Mouse (Mus musculus): ENCODE results near the gene Ccdc12.

Ccdc12 gene

GRCm38 (mm10) chr9:110736362-110736761 lies 80.1 kb downstream of the Ccdc12 start:
- in situ Hi-C loops (cut with MboI, MseI), result no loop called here

DNA sequence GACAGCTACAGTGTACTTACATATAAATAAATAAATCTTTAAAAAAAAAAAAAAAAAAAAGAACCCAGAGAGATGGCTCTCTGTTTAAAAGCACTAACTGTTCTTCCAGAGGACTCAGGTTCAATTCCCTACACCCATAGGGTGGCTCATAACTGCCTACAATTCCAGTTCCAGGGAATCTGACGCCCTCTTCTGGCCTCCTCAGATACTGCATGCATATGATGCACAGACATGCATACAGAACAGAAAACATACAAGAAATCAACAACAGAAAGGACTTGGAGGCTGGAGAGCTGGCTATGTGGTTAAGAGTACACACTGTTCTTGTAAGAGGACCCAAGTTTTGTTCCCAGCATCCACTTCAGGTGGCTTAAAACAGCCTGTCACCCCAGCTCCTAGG lies 81.8 kb downstream of the Ccdc12 start:
- in situ Hi-C loops (cut with MboI, MseI), result no loop called here

DNA sequence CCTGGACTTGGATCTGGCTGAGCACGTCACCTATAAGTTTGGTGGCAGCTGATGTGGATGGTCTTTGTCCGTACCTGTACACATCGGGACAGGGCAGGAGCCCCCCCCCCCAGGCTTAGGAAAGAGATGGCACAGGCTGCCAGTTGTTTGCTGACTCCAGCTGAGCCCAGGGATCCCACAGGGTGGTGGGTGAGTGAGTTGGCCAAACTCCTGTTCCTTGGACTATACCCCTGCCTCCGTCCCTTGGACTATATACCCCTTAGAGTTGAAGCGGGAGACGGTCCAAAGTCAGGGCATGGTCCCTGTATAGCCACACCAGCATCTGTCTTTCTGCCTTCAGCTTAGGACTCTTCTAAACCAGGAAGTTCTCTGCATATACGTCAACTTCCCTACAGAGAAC lies 83.7 kb downstream of the Ccdc12 start:
- in situ Hi-C loops (cut with MboI, MseI), result no loop called here

DNA sequence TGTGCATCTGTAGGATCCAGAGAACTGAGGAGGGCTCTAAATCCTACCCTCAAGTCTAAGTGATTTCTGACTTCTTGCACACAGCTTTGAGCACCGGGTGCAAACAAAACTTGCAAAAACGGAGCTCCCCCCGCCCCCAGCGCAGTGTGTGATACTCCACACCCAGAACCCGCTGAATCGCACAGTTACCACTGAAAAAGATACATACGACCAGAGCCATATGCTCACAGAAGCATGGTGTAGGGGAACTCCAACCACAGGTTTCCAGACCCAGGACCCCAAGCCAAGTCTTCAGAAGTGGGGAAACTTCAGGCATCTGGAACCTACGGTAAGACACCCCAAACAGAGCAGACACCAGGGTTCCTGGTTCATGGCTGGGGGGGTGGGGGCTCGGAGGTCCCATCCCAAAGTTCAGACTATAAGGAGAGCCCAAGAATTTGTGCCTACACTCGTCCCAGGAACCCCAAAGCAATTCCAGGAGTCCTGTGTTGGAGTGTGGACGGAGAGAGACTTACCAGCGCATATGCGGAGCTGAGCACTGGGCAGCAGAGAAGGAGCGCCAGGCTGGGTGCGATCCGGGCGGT lies 85.5 kb downstream of the Ccdc12 start, which contains the start of gene Myl3:
TSS of gene Myl3 (plus strand) at position 151 of the 584 bp plus-strand sequence.
- in situ Hi-C loops (cut with MboI, MseI), result no loop called here

DNA sequence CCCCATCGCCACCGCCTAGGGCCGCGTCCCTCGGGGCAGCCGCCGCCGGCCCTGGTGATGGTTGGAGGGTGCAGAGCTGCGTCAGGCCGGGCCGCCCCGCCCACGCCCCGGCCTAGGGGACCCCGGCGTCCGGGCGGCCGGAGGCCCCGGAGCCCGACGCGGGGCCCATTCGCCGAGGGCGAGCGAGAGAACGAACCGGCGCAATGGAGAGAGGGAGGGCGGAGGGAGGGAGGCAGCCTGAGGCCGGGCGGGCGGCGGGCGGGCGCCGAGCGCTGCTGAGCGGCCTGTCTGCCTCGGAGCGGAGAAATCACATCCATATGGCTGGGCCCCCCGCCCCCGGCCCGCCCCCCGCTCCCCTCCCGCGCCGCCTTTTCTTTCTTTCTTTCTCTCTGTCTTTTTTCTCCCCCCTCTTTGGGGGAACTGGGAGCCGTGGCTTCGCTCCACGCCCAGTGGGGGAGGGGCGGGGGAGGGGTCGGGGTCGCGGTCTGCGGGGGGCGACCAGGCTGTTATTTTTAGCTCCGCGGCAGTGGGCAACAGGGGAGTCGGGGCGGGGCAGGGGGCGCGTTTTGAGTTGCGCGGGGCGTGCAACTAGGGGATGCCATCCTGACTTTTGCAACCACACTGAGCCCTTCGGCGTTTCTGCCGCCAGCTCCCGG lies 86.1 kb downstream of the Ccdc12 start:
- in situ Hi-C loops (cut with MboI, MseI), result no loop called here

- in situ Hi-C loops (cut with MboI, MseI), result no loop called here
Observed at GRCm38 (mm10) chr9:110742951-110743455, 86.7 kb downstream of the Ccdc12 start.

- in situ Hi-C loops (cut with MboI, MseI), result no loop called here
Observed at GRCm38 (mm10) chr9:110743456-110744323, 87.4 kb downstream of the Ccdc12 start.

GRCm38 (mm10) chr9:110745752-110746151 lies 89.4 kb downstream of the Ccdc12 start:
- in situ Hi-C loops (cut with MboI, MseI), result no loop called here

- in situ Hi-C loops (cut with MboI, MseI), result no loop called here
Observed at GRCm38 (mm10) chr9:110746238-110746637, 89.9 kb downstream of the Ccdc12 start.

DNA sequence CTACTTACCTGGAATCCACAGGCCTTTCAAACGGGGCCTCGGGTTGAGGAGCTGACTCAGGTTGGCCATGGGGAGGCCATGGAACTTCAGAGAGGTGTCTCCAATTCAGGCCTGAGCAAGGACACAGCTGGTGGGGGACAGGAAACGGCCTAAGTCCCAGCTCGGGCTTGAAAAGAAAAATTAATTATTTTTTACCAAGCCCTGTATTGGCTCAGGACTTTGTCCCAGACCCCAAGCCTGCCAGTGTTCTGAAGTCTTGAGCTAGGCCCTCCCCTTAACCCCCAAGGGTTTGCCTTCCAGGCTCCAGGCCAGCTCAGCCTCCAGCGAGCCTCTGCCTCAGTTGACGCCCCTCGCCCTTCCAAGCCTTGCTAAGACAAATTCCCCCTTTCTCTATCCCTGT lies 90.7 kb downstream of the Ccdc12 start, which contains the start of gene Pth1r:
TSS of gene Pth1r (minus strand) at position 185 of the 400 bp plus-strand sequence.
- in situ Hi-C loops (cut with MboI, MseI), result no loop called here

DNA sequence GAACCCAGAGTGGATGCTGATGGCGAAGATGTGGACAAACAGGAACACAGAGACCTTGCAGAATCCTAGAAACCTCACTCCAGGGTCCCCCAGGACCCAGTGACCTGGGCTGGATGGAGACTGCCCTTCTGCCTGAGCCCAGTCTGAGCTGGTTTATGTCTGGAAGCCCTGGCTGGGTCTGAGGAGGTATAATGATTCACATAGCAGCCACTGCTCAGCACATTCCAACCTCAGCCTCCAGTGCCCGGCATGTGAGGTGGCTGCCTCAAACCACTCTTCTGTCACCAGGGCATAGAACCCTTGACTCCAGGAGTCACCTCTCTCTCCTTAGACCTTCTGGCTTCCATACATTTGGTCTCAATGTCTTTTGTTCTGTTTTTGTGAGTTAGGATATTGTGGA lies 92.1 kb downstream of the Ccdc12 start:
- in situ Hi-C loops (cut with MboI, MseI), result no loop called here

GRCm38 (mm10) chr9:110750404-110751187 lies 94.3 kb downstream of the Ccdc12 start:
- in situ Hi-C loops (cut with MboI, MseI), result no loop called here

DNA sequence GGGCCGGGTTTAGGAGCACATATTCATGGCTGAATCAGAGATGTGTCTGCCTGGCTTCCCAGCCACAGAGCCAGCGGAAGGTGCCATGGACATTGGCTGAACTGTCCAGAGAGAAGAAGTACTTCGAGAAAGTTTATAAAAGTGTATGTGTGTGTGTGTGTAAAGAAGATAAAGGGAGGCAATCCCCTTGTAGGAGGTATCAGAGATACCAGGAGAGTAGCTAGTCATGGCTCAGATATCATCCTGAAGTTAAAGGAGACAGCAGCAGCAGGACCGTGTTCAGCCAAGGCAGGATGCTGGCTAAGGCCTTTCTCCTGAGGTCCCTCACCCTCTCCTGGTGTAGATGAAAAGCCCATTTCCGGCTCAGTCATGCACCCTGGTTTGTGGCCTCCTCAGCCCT lies 95.1 kb downstream of the Ccdc12 start:
- in situ Hi-C loops (cut with MboI, MseI), result no loop called here

DNA sequence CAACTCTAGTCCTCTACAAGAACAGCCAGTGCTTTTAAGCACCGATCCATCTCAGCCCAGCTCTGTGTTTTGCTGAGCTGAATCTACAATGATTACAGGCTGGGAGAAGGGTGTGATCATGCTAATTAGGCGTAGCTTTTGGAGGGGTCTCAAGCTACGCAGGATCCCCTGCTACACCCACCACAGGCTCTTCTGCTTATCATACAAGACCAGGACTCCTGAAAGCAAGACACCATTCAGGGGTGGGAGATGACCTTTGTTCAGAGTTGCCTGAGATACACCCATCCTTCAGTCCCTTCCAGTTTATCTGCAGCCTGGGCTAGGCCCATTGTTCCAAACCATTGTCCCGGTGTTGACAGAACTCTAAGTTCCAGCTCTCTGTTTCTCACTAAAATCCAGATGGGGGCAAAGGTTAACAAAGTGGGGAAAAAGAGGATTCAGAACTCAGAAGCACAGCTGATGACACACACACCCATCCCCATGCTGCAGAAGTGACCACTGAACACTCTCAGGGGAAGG lies 96.7 kb downstream of the Ccdc12 start:
- in situ Hi-C loops (cut with MboI, MseI), result no loop called here

DNA sequence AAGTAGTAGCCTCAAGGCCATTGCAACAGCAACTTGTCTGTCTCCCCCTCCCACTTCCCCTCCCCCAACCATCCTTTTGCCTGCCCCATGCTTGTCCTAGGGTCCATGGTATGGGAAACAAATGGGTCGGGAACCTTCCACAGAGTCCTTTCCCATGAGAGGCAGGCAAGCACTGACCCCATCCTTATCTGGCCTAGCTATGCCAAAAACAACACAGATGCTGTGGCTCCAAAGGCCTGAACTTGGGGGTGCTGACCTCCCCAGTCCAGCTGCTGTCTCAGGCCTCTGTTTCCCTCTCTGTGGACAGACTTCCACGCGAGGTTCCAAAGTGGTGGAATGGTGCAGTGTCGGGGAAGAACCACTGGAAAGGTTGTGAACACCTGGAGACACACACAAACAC lies 97.5 kb downstream of the Ccdc12 start:
- in situ Hi-C loops (cut with MboI, MseI), result no loop called here

DNA sequence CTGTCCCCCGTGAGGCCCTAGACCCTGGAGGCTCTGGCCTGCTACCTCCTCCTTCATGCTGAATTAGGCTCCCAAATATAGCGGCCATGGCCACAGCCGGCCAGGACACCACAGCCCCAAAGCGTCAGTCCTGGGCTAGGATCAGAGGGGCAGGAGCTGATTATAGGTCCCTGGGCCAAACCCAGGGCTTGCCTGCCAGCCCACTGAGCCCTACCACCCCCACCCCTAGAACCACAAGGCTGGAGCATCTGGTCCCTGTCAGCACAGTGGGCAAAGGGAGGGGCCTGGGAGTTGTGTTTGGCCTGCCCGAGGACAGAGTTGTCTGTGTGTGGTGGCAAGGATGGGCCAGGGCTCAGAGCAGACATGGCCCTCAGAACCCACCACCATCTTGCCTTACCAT lies 101.5 kb downstream of the Ccdc12 start:
- in situ Hi-C loops (cut with MboI, MseI), result no loop called here

DNA sequence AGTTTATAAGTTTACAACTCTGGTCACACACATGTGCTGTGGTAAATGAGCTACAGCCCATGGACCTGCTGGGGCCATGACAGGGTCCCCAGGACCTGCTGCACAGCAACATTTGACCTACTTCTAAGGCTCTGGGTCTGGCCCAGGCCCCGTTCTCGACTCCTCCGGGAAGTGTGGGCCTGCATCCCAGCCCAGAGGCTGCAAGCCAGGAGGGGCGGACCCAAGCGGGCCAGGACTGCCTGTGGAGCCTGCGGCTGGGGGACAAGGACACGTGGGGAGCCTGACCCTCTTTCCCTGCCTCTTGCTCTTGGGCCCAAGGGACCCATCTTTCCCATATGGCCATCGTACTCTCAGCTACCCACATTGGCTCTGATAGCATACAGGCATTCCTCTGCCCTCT lies 102.3 kb downstream of the Ccdc12 start:
- in situ Hi-C loops (cut with MboI, MseI), result no loop called here

DNA sequence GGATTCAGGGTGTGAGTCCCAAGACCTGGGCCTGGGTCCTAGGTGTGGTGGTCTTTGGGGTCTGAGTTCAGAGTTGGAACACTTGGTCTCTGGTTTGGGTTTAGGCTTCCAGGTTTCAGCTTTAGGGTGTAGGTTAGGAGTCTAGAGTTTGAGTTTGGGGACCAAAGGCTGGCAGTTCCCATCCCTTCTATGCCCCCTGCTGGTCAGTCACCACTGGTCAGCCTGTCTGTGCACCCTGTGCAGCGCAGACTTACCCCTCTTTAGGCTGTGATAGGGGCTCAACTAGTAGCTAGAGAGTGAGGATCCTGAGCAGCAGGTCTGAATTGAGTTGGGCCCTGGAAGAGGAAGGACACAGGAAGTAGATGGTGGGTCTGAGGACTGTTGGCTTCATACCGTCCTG lies 103.0 kb downstream of the Ccdc12 start:
- in situ Hi-C loops (cut with MboI, MseI), result no loop called here

DNA sequence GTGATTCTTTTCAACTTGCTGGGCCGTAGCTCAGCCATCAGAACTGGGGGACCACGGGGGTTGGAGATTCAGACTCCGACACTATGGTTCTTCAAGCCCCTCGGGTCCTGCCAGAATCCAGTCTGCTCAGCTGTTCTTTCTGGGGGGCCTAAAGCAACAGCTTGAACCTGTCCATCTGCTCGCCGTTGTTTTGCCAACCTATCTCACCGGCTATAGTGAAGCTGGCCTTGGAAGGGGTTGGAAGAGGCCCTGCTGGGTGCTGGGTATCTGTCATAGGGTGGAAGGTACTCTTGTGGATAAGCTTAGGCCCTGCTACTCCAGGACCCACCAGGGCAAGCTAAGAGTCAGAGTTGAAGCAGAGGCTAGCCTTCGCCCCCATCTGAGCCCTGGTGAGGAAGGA lies 104.6 kb downstream of the Ccdc12 start:
- in situ Hi-C loops (cut with MboI, MseI), result no loop called here
